Mouse (Mus musculus) heart, embryonic 16.5 days (tissue): ENCODE measurements at regions not wholly inside any gene's neighbourhood (a gene's known extent, or its start where the extent isn't known, plus 50 kb on each side); places are given as distances from the start of the nearest gene placed in this dataset.

Experiments
- ATAC-seq: fragments of 200-750 bp; cut with Nextera tagmentation; replicated peaks from 2 replicates; pipeline ENCODE4 v1.8.0; 2017; ENCODE audit warnings: moderate number of reproducible peaks; ENCODE audit not compliant: insufficient read depth, low FRiP score; ENCODE audit errors: extremely low read depth
- H3K27ac ChIP-seq: fragments of 300-500 bp; sonication (generic); 2 replicates; pipeline ENCODE4 v1.5.1; 2014; ENCODE audit warnings: mild to moderate bottlenecking, low read length, control low read depth, moderate library complexity
- H3K27me3 ChIP-seq: fragments of 300-500 bp; sonication (generic); 2 replicates; pipeline ENCODE4 v1.6.1; 2014; ENCODE audit warnings: low read length, mixed read lengths; ENCODE audit not compliant: control insufficient read depth, insufficient read depth
- H3K36me3 ChIP-seq: fragments of 300-500 bp; sonication (generic); 2 replicates; pipeline ENCODE4 v1.6.1; 2014; ENCODE audit not compliant: control insufficient read depth, insufficient read depth
- H3K4me1 ChIP-seq: fragments of 300-500 bp; sonication (generic); 2 replicates; pipeline ENCODE4 v1.6.1; 2014; ENCODE audit warnings: low read length, mixed read lengths; ENCODE audit not compliant: control insufficient read depth, insufficient read depth
- H3K4me2 ChIP-seq: fragments of 300-500 bp; sonication (generic); 2 replicates; pipeline ENCODE4 v1.6.1; 2014; ENCODE audit warnings: low read depth, mild to moderate bottlenecking, control low read depth, low read length
- H3K4me3 ChIP-seq: fragments of 300-500 bp; sonication (generic); 2 replicates; pipeline ENCODE4 v1.5.1; 2014; ENCODE audit warnings: mild to moderate bottlenecking, control low read depth, low read length
- H3K9ac ChIP-seq: fragments of 300-500 bp; sonication (generic); 2 replicates; pipeline ENCODE4 v1.6.1; 2014; ENCODE audit warnings: low read length, control low read depth
- H3K9me3 ChIP-seq: fragments of 300-500 bp; sonication (generic); replicated peaks from 2 replicates; pipeline ENCODE4 v1.6.1; 2016; ENCODE audit warnings: low read length; ENCODE audit not compliant: control insufficient read depth
- WGBS: fragments of 180-500 bp; shearing (Covaris S2); extraction: QIAGEN DNeasy Blood & Tissue Kit; methylation state at CpG from one replicate; pipeline ENCODE4 v1.1.7; 2014; 5-methylcytosine and 5-hydroxymethylcytosine counted together

- ATAC-seq, result no peak
- no peaks in the 10 kb centered on the region for H3K9me3 ChIP-seq
Observed at GRCm38 (mm10) chr8:102845362-102845761, 59.9 kb upstream of the Cdh11 start.

GRCm38 (mm10) chr8:102860021-102860420 is 74.6 kb upstream of the Cdh11 start:
- no peaks in the 10 kb centered on the region for H3K4me1 ChIP-seq
- WGBS, result 59% methylated on average over 1 of the region's 1 CpGs

More at GRCm38 (mm10) chr8:102845362-102845761, 59.9 kb upstream of the Cdh11 start:
- no peak overlapping the region for H3K9ac ChIP-seq
- H3K27ac ChIP-seq, result no peak overlapping the region
- no peaks in the 10 kb centered on the region for H3K27me3 ChIP-seq
- no peak overlapping the region for H3K4me2 ChIP-seq
- no peaks in the 10 kb centered on the region for H3K36me3 ChIP-seq
- H3K4me1 ChIP-seq, result no peaks in the 10 kb centered on the region
- no peak overlapping the region for H3K4me3 ChIP-seq

GRCm38 (mm10) chr8:102899525-102899924 is 114.1 kb upstream of the Cdh11 start:
- H3K9ac ChIP-seq, result no peak overlapping the region
- H3K4me3 ChIP-seq, result no peak overlapping the region
- 68% methylated on average over 2 of the region's 2 CpGs for WGBS
- H3K27me3 ChIP-seq, result no peaks in the 10 kb centered on the region
- no peak overlapping the region for H3K27ac ChIP-seq
- H3K36me3 ChIP-seq, result no peaks in the 10 kb centered on the region
- no peaks in the 10 kb centered on the region for H3K9me3 ChIP-seq
- no peak for ATAC-seq
- no peaks in the 10 kb centered on the region for H3K4me1 ChIP-seq
- no peak overlapping the region for H3K4me2 ChIP-seq

More at GRCm38 (mm10) chr8:102860021-102860420, 74.6 kb upstream of the Cdh11 start:
- no peak overlapping the region for H3K4me2 ChIP-seq
- H3K4me3 ChIP-seq, result no peak overlapping the region
- H3K36me3 ChIP-seq, result no peaks in the 10 kb centered on the region
- H3K9ac ChIP-seq, result no peak overlapping the region
- ATAC-seq, result no peak
- H3K27me3 ChIP-seq, result no peaks in the 10 kb centered on the region
- no peak overlapping the region for H3K27ac ChIP-seq
- no peaks in the 10 kb centered on the region for H3K9me3 ChIP-seq

- Histone ChIP-seq H3K27ac (no peak overlapping the region), H3K9ac (no peak overlapping the region), H3K4me2 (no peak overlapping the region), H3K4me1 (no peaks in the 10 kb centered on the region), H3K36me3 (no peaks in the 10 kb centered on the region), H3K4me3 (no peak overlapping the region), H3K9me3 (no peaks in the 10 kb centered on the region), H3K27me3 (no peaks in the 10 kb centered on the region)
- 70% methylated on average over 5 of the region's 5 CpGs for WGBS
- ATAC-seq, result no peak
Observed at GRCm38 (mm10) chr8:102900662-102901061, 115.2 kb upstream of the Cdh11 start.

- 46% methylated on average over 2 of the region's 2 CpGs for WGBS
- ATAC-seq, result no peak
- H3K4me3 ChIP-seq, result no peak overlapping the region
- H3K36me3 ChIP-seq, result no peaks in the 10 kb centered on the region
- no peaks in the 10 kb centered on the region for H3K27me3 ChIP-seq
- H3K27ac ChIP-seq, result no peak overlapping the region
- no peaks in the 10 kb centered on the region for H3K9me3 ChIP-seq
- no peak overlapping the region for H3K4me2 ChIP-seq
- no peaks in the 10 kb centered on the region for H3K4me1 ChIP-seq
- no peak overlapping the region for H3K9ac ChIP-seq
Observed at GRCm38 (mm10) chr8:102907444-102907843, 122.0 kb upstream of the Cdh11 start.

- Histone ChIP-seq H3K4me3 (no peak overlapping the region), H3K36me3 (no peaks in the 10 kb centered on the region), H3K27ac (no peak overlapping the region), H3K4me2 (no peak overlapping the region), H3K9me3 (no peaks in the 10 kb centered on the region), H3K9ac (no peak overlapping the region), H3K27me3 (no peaks in the 10 kb centered on the region), H3K4me1 (no peaks in the 10 kb centered on the region)
- WGBS, result 51% methylated on average over 3 of the region's 3 CpGs
- ATAC-seq, result no peak
Observed at GRCm38 (mm10) chr8:102931342-102931835, 145.9 kb upstream of the Cdh11 start.

GRCm38 (mm10) chr8:102938771-102939170 is 153.3 kb upstream of the Cdh11 start:
- ATAC-seq, result no peak
- WGBS, result 89% methylated on average over 2 of the region's 2 CpGs
- no peaks in the 10 kb centered on the region for H3K4me1 ChIP-seq
- H3K9ac ChIP-seq, result no peak overlapping the region
- no peak overlapping the region for H3K27ac ChIP-seq
- no peaks in the 10 kb centered on the region for H3K36me3 ChIP-seq
- H3K27me3 ChIP-seq, result no peaks in the 10 kb centered on the region
- H3K9me3 ChIP-seq, result no peaks in the 10 kb centered on the region
- H3K4me3 ChIP-seq, result no peak overlapping the region
- H3K4me2 ChIP-seq, result no peak overlapping the region

GRCm38 (mm10) chr8:102945546-102945945 is 160.1 kb upstream of the Cdh11 start:
- 38% methylated on average over 5 of the region's 5 CpGs for WGBS
- Histone ChIP-seq H3K36me3 (no peaks in the 10 kb centered on the region), H3K4me1 (no peaks in the 10 kb centered on the region), H3K27me3 (no peaks in the 10 kb centered on the region), H3K9me3 (no peaks in the 10 kb centered on the region), H3K9ac (no peak overlapping the region), H3K4me3 (no peak overlapping the region), H3K27ac (no peak overlapping the region), H3K4me2 (no peak overlapping the region)
- peak; percentile 73 for ATAC-seq

GRCm38 (mm10) chr8:102978161-102978581 is 192.7 kb upstream of the Cdh11 start:
- Histone ChIP-seq H3K36me3 (no peaks in the 10 kb centered on the region), H3K9me3 (no peaks in the 10 kb centered on the region), H3K27ac (no peak overlapping the region), H3K4me1 (no peaks in the 10 kb centered on the region), H3K9ac (no peak overlapping the region), H3K4me3 (no peak overlapping the region), H3K4me2 (no peak overlapping the region), H3K27me3 (no peaks in the 10 kb centered on the region)
- 66% methylated on average over 7 of the region's 7 CpGs for WGBS
- no peak for ATAC-seq
